Mouse (Mus musculus): Measurements from ENCODE around the gene Tomm40l.

Tomm40l gene

DNA sequence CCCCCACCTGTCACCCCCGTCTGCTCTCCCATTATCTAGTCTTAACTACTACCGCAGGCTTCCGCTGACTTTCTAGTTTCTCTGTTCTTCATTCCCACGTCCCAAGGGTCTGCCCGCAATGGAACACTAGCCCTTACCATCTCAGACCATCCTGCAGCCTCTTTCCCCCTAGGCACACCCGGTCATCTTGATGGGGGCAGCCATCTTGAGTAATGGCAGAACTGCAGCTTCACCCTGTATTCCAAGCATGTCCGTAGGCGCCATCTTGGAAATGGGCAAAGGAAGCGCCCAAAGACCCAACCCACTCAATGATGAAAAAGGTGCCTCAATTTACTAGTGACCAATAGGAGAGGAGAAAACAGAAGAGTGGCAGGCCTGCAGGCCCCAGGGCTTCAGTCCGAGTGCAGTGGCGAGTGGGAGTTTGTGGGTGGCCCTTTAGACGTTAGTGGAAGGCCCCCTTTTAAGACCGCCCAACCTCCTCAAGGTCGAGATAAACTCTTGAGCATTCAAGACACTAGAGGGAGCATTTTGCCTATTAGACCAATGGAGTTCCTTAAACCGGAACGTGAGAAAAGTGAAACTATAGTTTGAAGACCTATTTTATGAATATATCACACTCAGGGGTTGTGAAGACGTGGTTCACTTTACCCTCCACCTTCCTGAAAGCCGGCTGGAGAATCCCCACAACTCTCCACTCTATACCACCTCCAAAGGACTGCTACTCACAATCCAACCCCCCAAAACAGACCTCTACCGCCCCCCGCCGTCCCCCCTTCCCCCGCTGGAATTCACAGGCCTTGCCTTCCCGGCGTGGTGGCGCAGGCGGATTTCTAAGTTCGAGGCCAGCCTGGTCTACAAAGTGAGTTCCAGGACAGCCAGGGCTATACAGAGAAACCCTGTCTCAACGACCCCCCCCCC, at the start of gene Tomm40l:
Tomm40l (minus strand) TSS at position 277 of the 918 bp plus-strand sequence.
- DNase-seq (ENCODE audit: low spot score): peak; percentile 65

DNA sequence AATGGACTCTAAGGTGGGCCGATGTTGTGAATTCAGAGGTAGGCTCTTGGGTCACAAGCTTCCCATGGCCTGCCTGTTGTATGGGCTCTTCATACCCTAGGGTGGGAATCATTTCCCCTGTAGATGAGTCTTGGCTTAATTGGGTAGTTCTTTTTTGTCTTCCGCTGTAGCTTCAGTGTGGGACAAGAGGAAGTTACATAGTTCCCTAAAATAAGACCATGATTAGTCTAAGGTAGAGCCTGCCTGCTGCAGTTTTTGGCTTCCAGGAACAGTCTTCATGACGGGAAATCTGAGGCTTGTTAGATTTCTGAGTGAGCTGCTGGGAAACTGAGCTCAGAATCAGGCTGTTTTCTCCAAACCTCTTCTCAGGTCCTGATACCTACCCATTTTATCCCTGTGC, 49.8 kb upstream of the Tomm40l start:
- no peak for DNase-seq (ENCODE audit: low spot score)

DNA sequence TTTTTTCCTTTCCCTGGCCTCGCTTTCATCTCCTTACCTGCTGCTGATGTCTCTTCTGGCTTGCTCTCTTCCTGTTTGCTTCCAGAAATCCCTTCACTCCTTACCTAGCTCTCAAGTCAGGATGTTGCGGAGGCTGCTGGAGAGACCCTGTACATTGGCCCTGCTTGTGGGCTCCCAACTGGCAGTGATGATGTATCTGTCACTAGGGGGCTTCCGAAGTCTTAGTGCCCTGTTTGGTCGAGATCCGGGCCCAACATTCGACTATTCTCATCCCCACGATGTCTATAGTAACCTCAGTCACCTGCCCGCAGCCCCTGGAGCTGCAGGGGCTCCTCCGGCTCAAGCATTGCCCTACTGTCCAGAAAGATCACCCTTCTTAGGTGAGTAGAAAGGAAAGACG, 49.3 kb upstream of the Tomm40l start:
- no peak for DNase-seq (ENCODE audit: low spot score)

DNA sequence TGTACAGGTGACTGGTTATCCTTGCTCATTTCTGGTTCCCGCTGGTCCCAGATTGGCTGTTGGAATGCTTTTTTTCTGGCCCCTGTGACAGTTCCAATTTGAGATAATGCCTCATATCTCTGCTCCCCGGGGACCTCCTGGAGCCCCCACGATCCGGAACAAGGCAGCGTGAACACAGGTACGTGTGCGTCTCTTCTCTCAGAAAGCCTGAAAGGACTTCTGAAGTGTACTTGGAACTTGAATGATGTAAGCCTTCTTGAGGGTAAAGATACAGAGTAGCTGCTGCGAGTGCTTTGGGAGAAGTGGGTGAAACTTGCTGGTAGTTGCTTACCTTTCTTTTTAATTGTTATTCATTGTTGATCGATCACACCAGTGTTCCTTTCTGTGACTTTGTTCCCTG, 48.9 kb upstream of the Tomm40l start:
- DNase-seq (ENCODE audit: low spot score): no peak

DNA sequence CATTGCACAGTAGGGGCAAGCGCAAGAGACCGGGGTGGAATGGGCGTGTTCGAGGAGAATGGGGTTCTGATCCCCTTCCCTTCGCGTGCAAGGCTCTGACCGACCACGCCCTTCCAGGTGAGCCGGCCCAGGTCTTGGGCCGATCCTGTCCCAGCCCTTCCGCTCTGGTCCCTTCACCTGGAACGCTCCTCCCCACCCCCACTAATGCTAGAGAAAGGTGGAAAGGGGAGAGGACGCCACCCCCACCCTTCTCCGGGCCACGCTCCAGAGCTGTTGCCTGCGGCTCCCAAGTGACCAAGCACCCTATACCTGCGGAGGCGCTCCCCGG, 48.2 kb upstream of the Tomm40l start:
- DNase-seq (ENCODE audit: low spot score): no peak

DNA sequence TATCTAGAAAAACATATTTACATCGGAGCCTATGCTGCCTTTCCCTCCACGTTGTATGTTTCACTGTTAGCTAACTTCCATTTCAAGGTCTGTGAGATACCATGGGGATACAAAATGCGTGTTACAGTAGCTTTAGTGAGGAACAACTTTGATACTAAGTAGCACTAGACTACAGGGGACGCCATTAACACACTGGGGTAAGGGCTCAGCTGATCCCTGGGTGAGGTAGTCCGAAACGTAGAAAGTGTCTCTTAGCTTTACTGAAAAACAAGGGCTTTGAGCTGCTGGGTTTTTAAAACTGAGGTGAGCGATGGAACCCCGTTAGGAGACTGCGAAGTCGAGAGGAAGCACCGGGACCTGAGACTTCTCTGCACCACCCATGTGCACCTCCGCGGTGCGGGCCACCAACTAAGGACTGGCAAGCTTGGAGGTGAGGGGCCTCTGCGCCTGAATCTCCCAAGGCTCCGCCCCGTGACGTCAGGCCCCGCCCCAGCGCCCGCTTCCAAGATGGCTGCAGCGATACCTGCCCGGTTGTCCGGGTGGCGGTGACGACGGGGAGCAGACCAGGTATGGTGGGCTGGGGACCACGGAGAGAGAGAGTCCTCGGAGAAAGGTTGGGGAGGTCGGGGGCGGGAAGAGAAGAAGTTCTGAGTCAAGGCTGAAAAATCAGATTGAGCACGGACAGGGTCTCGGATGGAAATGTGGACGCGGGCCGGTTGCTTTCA, 47.7 kb upstream of the Tomm40l start, which contains the start of gene B4galt3:
B4galt3 (plus strand) TSS at position 481 of the 725 bp plus-strand sequence.
- peak; percentile 94 for DNase-seq (ENCODE audit: low spot score)

DNA sequence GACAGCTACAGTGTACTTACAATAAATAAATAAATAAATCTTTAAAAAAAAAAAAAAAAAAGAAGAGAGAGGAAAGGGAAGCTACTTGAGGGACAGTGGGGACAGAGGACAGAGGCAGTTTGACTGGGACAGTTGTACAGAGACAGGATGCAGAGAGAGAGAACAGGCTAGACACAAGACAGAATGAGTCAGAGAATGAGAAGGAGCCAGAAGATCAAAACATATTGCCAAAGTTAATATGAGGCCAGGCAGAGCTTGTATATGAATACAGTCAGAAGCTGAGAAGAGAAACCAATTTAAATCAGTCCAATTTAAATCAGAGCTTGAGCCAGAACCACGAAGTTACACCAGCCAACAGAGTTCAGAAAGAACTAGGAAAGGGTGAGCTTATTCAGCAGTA, 46.0 kb upstream of the Tomm40l start:
- DNase-seq (ENCODE audit: low spot score): no peak

DNA sequence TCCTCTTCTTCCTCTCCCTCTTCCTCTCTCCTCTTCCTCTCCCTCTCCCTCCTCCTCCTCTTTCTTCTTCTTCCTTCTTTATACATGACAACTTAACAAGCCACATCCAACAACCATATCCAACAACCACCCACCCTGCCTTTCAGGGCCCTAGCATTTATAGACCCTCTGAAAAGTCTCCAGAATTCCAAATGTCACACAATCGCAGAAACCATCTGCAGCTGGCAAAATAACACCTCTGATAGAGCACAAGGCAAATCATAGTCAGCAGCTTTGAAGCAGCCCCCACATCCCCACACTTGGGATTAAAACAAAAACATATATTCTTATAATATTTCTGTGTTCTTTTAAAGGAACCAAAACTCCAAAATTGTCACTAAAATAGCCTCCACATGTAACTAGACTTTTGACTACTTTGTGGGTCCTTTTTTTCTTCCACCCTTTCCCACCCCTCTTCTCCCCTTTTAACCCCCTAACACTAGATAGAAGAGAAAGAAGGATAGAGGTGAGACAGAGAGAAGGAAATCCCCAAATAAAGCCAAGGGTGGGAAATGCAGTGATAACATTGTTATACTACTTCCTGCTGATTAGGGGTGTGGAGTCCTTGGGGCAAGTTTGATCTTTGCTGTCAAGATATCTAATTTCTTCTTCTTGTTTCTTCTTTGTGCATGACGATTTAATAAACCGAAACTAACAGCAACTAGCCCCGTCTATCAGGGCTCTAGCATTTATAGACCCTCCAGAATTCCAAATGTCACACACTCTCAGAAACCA, 43.8 kb upstream of the Tomm40l start:
- DNase-seq (ENCODE audit: low spot score): no peak

DNA sequence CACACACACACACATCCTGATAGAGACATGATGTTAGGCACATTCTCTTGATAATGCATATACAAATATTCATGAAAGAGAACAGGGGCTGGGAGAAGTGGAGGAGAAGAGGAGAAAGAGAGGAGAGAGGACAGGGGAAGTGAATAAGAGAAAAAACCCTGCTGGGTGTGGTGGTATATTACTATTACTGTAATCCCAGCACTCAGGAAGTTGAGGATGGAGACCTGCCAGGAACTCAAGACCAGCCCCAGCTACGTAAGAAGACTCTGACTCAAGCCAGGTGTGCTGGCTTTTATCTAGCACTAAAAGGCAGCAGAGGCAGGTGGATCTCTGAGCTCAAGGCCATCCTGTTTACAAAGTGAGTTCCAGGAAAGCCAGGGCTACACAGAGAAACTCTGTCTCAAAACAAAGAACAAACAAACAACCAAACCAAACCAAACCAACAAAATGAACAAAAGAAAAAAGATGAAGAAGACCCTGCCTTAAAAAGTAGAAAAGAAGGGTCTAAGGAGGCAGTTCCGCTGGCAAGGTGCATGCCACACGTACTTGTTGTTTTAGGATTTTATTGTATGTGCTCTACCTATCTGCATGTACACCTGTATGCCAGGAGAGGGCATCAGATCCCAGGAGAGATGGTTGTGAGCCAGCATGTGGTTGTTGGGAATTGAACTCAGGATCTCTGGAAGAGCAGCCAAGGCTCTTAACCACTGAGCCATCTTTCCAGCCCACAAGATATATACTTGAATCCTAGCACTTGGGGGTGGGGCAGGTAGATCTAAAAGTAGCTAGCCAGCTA, 41.5 kb upstream of the Tomm40l start:
- DNase-seq (ENCODE audit: low spot score): no peak

DNA sequence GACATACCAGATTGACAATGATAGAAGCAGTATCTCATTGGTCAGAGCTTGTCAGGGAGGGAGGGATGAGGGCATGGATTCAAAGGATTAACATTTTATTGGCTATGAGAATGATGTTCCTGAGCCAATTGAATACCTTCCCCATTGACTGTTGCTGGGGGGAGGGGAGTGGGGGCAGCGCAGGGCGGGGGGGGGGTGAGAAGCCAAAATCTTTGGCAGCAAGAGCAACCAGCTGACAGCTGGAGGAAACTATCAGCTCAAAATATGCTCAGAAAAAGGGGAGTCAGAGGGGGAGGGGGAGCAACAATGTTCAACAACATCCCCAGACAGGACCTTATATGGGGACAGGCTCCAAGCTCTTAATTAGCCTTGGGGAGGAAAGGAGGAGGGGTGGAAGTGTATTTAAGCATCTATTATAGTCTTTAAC, 40.9 kb upstream of the Tomm40l start:
- DNase-seq (ENCODE audit: low spot score): no peak

DNA sequence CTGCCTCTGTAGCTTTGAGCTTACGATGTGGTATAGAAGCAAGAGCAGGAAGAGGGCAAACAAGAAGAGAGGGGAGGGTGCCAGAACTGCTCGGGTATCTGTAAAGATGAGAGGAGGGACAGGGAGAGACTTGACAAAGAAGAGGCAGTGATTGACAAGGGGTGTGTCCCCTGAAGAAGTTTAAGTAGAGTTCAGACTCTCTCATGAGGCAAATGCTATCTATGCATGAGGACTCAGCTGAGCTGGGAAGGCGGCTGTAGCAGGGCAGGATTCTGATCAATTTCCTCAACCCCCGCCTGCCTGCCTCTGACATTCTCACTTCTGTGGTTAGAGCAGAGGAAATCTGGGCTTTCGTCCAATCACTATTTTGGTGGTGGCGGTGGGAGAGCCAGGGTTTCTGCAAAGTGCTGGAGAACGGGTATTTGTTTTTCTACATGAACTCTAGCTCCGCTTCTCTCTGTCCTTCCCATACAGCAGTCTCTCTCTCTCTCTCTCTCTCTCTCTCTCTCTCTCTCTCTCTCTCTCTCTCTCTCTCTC, 40.3 kb upstream of the Tomm40l start:
- no peak for DNase-seq (ENCODE audit: low spot score)

DNA sequence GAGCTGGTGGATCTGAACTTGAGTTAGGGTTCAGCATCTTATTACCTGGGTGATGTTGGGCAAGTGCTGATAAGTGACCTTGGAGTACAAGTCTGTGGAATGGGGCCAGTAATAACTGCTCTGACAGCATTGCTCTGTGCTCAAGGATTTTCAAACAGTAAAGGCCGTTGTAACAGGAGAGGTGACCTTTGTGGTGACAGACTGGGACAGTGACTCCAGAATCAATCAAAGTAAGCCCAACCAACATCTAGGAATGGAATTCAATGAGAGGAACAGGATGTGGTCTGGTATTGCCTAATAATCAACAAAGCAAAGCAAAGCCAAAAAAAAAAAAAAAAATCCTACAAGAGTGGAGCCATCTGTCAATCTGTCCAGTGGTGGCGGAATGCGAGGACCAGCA, 38.0 kb upstream of the Tomm40l start:
- DNase-seq (ENCODE audit: low spot score): no peak

DNA sequence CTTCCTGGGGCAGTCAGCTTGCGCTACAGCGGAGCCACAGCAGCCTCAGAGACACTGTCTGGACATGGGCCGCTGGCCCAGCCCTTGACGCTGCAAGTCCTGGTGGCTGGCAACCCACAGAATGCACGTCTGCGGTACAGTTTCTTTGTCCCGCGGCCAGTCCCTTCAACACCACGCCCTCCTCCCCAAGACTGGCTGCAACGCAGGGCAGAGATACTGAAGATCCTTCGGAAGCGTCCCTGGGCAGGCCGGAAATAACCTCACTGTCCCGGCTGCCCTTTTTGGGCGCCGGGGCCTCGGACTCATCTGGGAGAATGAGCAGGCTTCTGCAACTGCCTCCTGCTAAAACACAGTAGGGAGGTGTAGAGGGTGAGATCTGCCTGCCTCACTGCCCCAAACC, 36.6 kb upstream of the Tomm40l start:
- DNase-seq (ENCODE audit: low spot score): no peak

DNA sequence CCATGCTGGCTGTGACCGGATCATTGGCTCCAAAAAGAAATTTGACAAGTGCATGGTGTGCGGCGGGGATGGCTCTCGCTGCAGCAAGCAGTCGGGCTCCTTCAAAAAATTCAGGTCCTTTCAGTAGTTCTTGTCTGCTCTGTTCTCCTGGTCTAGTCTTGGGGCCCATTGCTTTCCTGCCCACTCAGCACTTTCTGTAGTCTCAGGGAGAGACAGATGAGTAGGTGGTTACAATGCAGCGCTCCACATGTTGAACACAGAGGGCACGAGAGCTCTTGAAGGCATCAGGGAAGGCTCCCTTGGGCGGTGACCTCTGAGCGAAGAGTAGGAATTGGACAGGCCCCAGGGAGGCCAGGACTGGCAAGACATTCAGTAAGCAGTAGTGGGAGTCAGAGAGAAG, 35.5 kb upstream of the Tomm40l start:
- no peak for DNase-seq (ENCODE audit: low spot score)

DNA sequence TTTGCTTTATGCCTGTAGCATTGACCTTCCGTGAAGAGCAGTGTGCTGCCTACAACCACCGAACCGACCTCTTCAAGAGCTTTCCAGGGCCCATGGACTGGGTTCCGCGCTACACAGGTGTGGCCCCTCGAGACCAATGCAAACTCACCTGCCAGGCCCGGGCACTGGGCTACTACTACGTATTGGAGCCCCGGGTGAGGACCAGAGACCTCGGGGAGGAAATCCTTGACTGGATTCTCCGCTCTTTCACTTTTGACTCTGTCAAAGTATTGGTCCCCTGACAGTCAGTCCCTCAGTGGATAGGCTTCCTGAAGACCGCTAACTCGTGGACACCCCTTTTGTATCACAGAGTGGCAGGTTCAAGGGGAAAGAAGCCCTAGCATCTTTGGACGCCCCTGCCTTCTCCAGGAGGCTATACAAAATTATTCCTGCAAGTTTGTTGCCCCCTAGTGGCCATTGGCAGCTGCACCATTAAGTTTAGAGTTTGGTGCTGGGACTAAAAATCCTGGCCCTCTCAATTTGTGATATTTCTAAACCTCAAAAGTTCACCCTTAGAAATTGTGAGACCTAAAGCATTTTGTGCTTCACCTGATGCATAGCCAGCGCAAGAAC, 34.7 kb upstream of the Tomm40l start:
- DNase-seq (ENCODE audit: low spot score): no peak

DNA sequence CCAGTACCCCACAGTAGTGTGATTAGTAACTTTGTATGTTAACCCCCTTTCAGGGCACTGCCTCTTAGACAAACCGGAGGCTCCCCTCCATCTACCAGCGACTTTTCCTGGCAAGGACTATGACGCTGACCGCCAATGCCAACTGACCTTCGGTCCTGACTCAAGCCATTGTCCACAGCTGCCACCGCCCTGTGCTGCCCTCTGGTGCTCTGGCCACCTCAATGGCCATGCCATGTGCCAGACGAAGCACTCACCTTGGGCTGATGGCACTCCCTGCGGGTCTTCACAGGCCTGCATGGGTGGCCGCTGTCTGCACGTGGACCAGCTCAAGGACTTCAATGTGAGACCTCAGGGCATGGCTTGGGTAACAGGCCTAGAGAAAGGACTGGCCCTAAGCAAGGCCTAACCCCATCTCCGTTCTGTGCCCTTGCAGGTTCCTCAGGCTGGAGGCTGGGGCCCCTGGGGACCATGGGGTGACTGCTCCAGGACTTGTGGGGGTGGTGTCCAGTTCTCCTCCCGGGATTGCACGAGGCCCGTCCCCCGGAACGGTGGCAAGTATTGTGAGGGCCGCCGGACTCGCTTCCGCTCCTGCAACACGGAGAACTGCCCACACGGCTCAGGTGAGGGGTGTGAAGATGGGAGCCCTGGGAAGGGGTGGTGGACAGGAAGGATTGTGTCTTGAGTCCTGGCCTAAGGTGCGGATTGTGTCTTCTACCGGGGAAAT, 33.9 kb upstream of the Tomm40l start:
- DNase-seq (ENCODE audit: low spot score): no peak

DNA sequence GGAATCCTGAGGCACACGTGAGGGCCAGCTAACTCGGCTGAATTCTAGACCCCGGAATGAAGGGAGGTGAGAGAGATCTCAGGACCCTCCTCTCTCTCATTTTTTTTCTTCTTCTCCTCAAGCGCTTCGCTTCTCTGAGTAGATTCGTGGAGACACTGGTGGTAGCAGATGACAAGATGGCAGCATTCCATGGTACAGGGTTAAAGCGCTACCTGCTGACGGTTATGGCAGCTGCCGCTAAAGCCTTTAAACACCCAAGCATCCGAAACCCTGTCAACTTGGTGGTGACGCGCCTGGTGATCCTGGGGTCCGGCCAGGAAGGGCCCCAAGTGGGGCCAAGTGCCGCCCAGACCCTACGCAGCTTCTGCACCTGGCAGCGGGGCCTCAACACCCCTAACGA, 30.1 kb upstream of the Tomm40l start:
- DNase-seq (ENCODE audit: low spot score): no peak

DNA sequence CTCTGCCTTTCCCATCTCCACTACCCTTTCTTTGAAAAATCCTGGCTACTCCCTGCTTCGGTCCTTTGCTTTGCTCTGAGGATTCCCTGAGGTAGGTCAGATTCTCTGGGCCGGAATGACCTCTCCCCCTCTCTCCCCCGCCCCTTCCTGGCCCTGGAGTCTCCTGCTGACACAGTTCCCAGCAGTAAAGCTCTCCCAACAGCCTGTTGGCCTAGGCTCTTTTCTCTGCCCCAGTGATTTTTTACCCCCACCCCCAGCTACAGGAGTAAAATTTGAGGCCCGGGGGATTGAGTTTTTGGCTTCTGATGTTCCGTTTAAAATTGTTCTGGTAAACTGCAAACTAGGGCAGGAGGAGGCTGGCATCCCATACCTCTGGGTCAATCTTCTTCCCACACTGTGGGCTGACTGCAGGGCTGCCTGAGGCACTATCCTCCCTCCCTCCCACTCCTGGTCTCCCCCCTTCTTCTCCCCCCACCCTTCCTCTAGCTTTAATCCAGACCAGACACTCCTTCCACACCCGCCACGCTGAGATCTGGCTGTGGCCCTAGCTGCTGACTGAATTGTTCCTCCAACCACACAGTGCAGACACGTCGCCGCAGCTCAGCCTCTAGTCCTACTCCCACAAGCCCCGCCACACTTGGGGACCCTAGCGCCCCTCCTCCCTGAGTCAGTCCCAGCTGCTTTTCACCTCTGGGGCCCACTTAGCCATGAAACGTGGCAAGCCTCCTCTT, 29.4 kb upstream of the Tomm40l start:
- no peak for DNase-seq (ENCODE audit: low spot score)

DNA sequence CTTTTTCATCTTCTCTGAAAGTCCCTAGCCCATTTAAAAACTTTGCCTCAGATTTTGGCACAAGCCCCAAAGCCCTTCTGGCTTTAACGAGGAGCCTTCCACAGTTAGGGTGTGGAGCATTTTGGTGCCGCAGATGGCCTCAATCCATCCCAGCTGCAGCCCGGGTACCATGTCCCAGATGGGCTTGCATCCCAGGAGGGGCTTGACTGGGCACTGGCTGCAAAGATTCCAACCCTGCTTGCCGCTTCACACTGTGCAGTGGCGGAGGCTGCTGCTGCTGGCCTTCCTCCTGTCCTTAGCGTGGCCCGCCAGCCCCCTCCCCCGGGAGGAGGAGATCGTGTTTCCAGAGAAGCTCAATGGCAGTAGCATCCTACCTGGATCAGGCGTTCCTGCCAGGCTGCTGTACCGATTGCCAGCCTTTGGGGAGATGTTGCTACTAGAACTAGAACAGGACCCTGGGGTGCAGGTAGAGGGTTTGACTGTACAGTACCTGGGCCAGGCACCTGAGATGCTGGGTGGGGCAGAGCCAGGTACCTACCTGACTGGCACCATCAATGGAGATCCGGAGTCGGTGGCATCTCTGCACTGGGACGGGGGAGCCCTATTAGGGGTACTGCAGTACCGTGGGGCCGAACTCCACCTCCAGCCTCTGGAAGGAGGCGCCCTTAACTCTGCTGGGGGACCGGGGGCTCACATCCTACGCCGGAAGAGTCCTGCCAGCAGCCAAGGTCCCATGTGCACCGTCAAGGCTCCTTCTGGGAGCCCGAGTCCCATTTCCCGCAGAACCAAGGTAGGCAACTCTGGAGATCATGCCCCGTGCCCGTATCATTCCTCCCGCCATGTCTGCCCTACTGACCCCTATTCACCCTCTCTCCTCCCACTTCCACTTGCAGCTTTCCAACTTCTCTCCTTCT, 28.6 kb upstream of the Tomm40l start, which contains the start of gene Ndufs2:
Ndufs2 (minus strand) TSS at position 709 of the 914 bp plus-strand sequence.
- DNase-seq (ENCODE audit: low spot score): no peak

Measured in ovary, postnatal 10 days (tissue).